Mouse (Mus musculus): Measurements from ENCODE around the gene Fam240a. TPM values are rescaled to one million over a fixed set of nuclear protein-coding genes. Genes with fewer than 3 reads are reported as not detected.

The Fam240a gene
- total RNA-seq, 2 experiments from 2014 or later: 1.2 TPM

Small RNAs within 50 kb of the gene (microRNA-seq; reads per million reads assigned to microRNA genes)
- not detected for gene Gm24269

Other genes with a start within 250 kb of the Fam240a start
- 100 to 1,000 TPM; 624 to 860 TPM for gene Myl3, start 175.0 kb downstream of the Fam240a start, total RNA-seq (2021)
- gene Pth1r, start 169.7 kb downstream of the Fam240a start, total RNA-seq (2021): 1 to 10 TPM in 1 of 2 experiments, under 1 TPM in 1; 0.82 to 1.1 TPM
- not detected for gene Prss42, start 118.7 kb downstream of the Fam240a start, total RNA-seq (2021)
- gene Prss44, start 102.9 kb downstream of the Fam240a start, total RNA-seq (2021): not detected
- gene Prss43, start 90.2 kb downstream of the Fam240a start, total RNA-seq (2021): not detected
- gene Prss45, start 82.3 kb downstream of the Fam240a start, total RNA-seq (2021): not detected
- not detected for gene Prss46, start 72.4 kb downstream of the Fam240a start, total RNA-seq (2021)
- not detected for gene Prss50, start 58.9 kb downstream of the Fam240a start, total RNA-seq (2021)
- 1 to 10 TPM; 4.2 to 4.7 TPM for gene Als2cl, start 37.0 kb downstream of the Fam240a start, total RNA-seq (2021)
- 1 to 10 TPM in 1 of 2 experiments, under 1 TPM in 1; 0.91 to 1.0 TPM for gene Tmie, start 36.7 kb downstream of the Fam240a start, total RNA-seq (2021)
- not detected for gene Tdgf1, start 29.3 kb upstream of the Fam240a start, total RNA-seq (2021)
- 100 to 1,000 TPM in 1 of 2 experiments, 10 to 100 TPM in 1; 82.8 to 112 TPM for gene Lrrc2, start 34.7 kb upstream of the Fam240a start, total RNA-seq (2021)
- 1 to 10 TPM in 1 of 2 experiments, under 1 TPM in 1; 0.94 to 2.4 TPM for gene Rtp3, start 73.7 kb upstream of the Fam240a start, total RNA-seq (2021)
- gene Ltf, start 102.4 kb upstream of the Fam240a start, total RNA-seq (2021): under 1 TPM in 1 of 2 experiments, not detected in 1; 0.07 TPM
- 1 to 10 TPM; 7.7 to 7.9 TPM for gene Ccrl2, start 140.7 kb upstream of the Fam240a start, total RNA-seq (2021)
- 10 to 100 TPM; 72.4 to 82.2 TPM for gene Lrrfip2, start 200.7 kb upstream of the Fam240a start, total RNA-seq (2021)